Mouse (Mus musculus) megakaryocyte, adult 5-6 weeks (primary cell): ENCODE measurements around the gene Cfap52. TPM values are rescaled to one million over a fixed set of nuclear protein-coding genes. Genes with fewer than 3 reads are reported as not detected.
A peak's percentile ranks its signal among the peaks of the same experiment; 100 is the strongest.

Experiments used
- ATAC-seq: 2 replicates; pipeline ENCODE4 v1.8.0; 2016; ENCODE audit warnings: mild to moderate bottlenecking, inconsistent platforms; ENCODE audit not compliant: poor library complexity, severe bottlenecking
- total RNA-seq, 2 experiments: library from RNA; stranded (forward) in 1 of 2; stranded (reverse) in 1 of 2; fragments of 153-499, 151-499 nt in 1 of 2; fragments of 221-1000, 200-1000 nt in 1 of 2; gene quantifications; 2 replicates each; pipeline versions ENCODE4 v1.2.3 to v1.2.4; 2015 to 2017

Cfap52 gene
- total RNA-seq (2015) (not detected in 2 replicates), total RNA-seq (2017) (not detected in 2 replicates)

- peak; percentile 49 for ATAC-seq
Measured at GRCm38 (mm10) chr11:67965242-67965883, at the start of gene Cfap52. Gene Cfap52, minus strand, starts transcription at chr11:67965651.

GRCm38 (mm10) chr11:68012207-68012606, 46.8 kb upstream of the Cfap52 start:
- no peak for ATAC-seq

GRCm38 (mm10) chr11:68009377-68009776, 43.9 kb upstream of the Cfap52 start:
- no peak for ATAC-seq

GRCm38 (mm10) chr11:68007645-68008044, 42.2 kb upstream of the Cfap52 start:
- no peak for ATAC-seq

GRCm38 (mm10) chr11:68006216-68006789, 40.9 kb upstream of the Cfap52 start:
- ATAC-seq, result no peak

- ATAC-seq, result 0 out of 2 replicates have a peak, but pooled peaks have one; percentile 56
Measured at GRCm38 (mm10) chr11:68004191-68004590, 38.7 kb upstream of the Cfap52 start.

- ATAC-seq, result no peak
Measured at GRCm38 (mm10) chr11:67999629-68000028, 34.2 kb upstream of the Cfap52 start.

GRCm38 (mm10) chr11:67998905-67999304, 33.5 kb upstream of the Cfap52 start:
- no peak for ATAC-seq

- no peak for ATAC-seq
Measured at GRCm38 (mm10) chr11:67995965-67996364, 30.5 kb upstream of the Cfap52 start.

GRCm38 (mm10) chr11:67991240-67991639, 25.8 kb upstream of the Cfap52 start:
- ATAC-seq, result no peak

GRCm38 (mm10) chr11:67983564-67983963, 18.1 kb upstream of the Cfap52 start:
- no peak for ATAC-seq

GRCm38 (mm10) chr11:67975252-67975651, 9.8 kb upstream of the Cfap52 start:
- no peak for ATAC-seq

- no peak for ATAC-seq
Measured at GRCm38 (mm10) chr11:67973225-67973624, 7.8 kb upstream of the Cfap52 start.

- no peak for ATAC-seq
Measured at GRCm38 (mm10) chr11:67972606-67973005, 7.2 kb upstream of the Cfap52 start.

- no peak for ATAC-seq
Measured at GRCm38 (mm10) chr11:67967831-67968230, 2.4 kb upstream of the Cfap52 start.

GRCm38 (mm10) chr11:67965905-67966878, 741 bp upstream of the Cfap52 start, which contains the start of gene Stx8:
Gene Stx8, plus strand, starts transcription at chr11:67966193.
- peak; percentile 96 for ATAC-seq

GRCm38 (mm10) chr11:67964110-67964509, 1.3 kb downstream of the Cfap52 start:
- ATAC-seq, result no peak

- no peak for ATAC-seq
Measured at GRCm38 (mm10) chr11:67954413-67954812, 11.0 kb downstream of the Cfap52 start.

GRCm38 (mm10) chr11:67953604-67954003, 11.8 kb downstream of the Cfap52 start:
- no peak for ATAC-seq

- ATAC-seq, result no peak
Measured at GRCm38 (mm10) chr11:67949475-67949874, 16.0 kb downstream of the Cfap52 start.

- ATAC-seq, result no peak
Measured at GRCm38 (mm10) chr11:67948229-67948628, 17.2 kb downstream of the Cfap52 start.
